Mouse (Mus musculus): ENCODE measurements around the gene Onecut3.

DNA sequence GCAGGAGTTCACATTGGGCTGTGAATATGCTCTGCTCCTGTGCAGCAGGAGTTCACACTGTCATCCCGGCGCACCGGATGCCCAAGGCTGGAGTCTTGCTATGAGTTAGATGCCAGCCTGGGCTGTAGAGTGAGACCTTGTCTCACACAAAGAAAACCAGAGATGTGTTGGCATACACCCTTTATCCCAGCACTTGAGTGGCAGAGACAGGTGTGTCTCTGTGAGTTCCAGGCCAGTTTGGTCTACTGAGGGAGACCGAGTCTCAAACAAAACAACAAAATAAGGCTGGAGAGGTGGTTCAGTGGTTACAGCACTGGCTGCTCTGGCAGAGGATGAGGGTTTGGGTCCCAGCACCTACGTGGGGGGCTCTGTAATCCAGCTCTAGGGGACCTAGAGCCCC is 16.1 kb upstream of the Onecut3 start:
- TF ChIP-seq HCFC1 (IDR thresholded peaks at IDR 0.05; ENCODE audit: borderline replicate concordance, insufficient read depth, low read length) = no peak
- no peak for TF ChIP-seq MAFK (IDR thresholded peaks at IDR 0.05; ENCODE audit: insufficient read depth, low read depth, low read length)
- no peak for TF ChIP-seq ZNF384 (IDR thresholded peaks at IDR 0.05; ENCODE audit: low read depth, low read length)

All from ES-E14 (cell line).